In the genomic region with DNA sequence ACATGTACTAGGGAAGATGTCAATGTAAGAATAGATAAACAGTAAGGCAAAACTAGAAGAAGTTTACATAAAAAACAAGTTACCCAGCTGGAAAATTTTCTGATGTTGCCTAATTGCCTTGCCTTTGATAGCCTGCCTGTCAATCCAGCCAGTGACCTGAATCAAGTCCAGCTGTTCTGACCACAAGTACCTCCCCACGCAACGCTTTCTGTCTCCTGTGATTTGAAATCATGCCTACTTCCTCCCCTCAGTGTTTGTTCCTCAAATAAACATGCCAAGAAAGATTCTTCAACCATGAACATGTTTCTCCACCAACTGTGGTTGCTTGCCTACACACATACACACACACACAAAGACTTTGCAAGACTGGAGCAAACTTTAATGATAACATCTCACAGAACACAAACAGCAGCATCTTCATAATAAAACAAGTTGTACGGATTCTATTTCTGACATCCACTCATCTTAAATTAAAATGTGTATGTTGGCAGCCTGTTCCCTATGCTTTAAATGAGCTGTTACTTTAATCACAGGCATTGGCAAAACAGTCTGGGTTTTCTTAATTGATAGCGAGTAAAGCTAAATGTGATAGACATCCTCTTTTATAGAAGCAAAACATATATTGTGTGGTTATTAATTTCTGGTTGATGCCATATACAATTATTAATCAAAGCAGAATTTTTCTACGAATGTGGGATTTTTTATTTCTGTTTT, we compare ENCODE assay signal across 17 mouse cellular contexts.
DNase-seq lines count a peak whose midpoint lies in the region; ATAC-seq and TF ChIP-seq lines count a peak whose summit lies in the region.
"Had no signal": no experiment of that assay in that cellular context is flagged by ENCODE, and none has a peak within 500 bp of the region (broad histone marks: within the 10 kb centered on the region; RNA-seq: fewer than 3 reads in every experiment).

No protein-coding gene starts in this region.

- H3K27me3 ChIP-seq in forebrain, embryonic 14.5 days (replicated peaks; ENCODE audit: control insufficient read depth, insufficient read depth, low read length): no peaks in the 10 kb centered on the region
- H3K27me3 ChIP-seq in forebrain, embryonic 11.5 days (ENCODE audit: control insufficient read depth, insufficient read depth, low read length): no peaks in the 10 kb centered on the region
- H3K27me3 ChIP-seq in CH12.LX (replicated peaks): no peaks in the 10 kb centered on the region
- no peaks in the 10 kb centered on the region for H3K27me3 ChIP-seq in hindbrain, embryonic 11.5 days (ENCODE audit: control insufficient read depth, insufficient read depth, low read length)
- H3K27me3 ChIP-seq: heart, embryonic 13.5 days; liver, embryonic 15.5 days had no signal

- TF ChIP-seq EP300 in CH12.LX (IDR thresholded peaks at IDR 0.05; ENCODE audit: low read length): no peak

- no peak for TF ChIP-seq CTCF in CH12.LX (conservative IDR thresholded peaks at IDR 0.05 in 1 of 2, IDR thresholded peaks at IDR 0.05 in 1 of 2; ENCODE audit: low read depth in 2 of 2, low read length in 2 of 2)

- peak; percentile 25 for DNase-seq in forebrain, embryonic 14.5 days (ENCODE audit: low spot score)
- DNase-seq in forebrain, embryonic 11.5 days (ENCODE audit: low spot score): no peak
- DNase-seq in CH12.LX (ENCODE audit: extremely low read depth): peak; percentile 5
- peak; percentile 7 for DNase-seq in embryo, embryonic 9.5 days (ENCODE audit: extremely low spot score)
- peak; percentile 6 for DNase-seq in mesoderm, embryonic 11.5 days (ENCODE audit: low read depth, low spot score)
- no peak for DNase-seq in spleen, adult 18-20 months
- DNase-seq in hindbrain, embryonic 11.5 days (ENCODE audit: low spot score): no peak
- DNase-seq: adrenal gland, postnatal 36 days; B cell, adult 2 months; cerebellum, adult 9-11 months; heart, postnatal 36 days; kidney, adult 11 months; kidney, postnatal 4 days; thymus, postnatal 14 days had no signal

- no peak overlapping the region for H3K4me3 ChIP-seq in forebrain, embryonic 14.5 days (ENCODE audit: low read depth, low read length)
- no peak overlapping the region for H3K4me3 ChIP-seq in forebrain, embryonic 11.5 days (ENCODE audit: low read depth, low read length)
- no peak overlapping the region for H3K4me3 ChIP-seq in CH12.LX (replicated peaks in 1 of 3; ENCODE audit: low read depth in 2 of 3, low read length in 2 of 3, poor library complexity in 1 of 3)
- no peak overlapping the region for H3K4me3 ChIP-seq in hindbrain, embryonic 11.5 days (ENCODE audit: low read depth, low read length)
- H3K4me3 ChIP-seq: heart, embryonic 13.5 days; liver, embryonic 15.5 days had no signal

- H3K79me2 ChIP-seq in CH12.LX (replicated peaks; ENCODE audit: control insufficient read depth, extremely low read depth, insufficient read depth, poor library complexity, severe bottlenecking): no peaks in the 10 kb centered on the region

- TF ChIP-seq POLR2A in CH12.LX (IDR thresholded peaks at IDR 0.05; ENCODE audit: low read depth, low read length): no peak

- in situ Hi-C loops in CH12.LX (cut with MboI; ENCODE audit: low pct_ligation_motif_present, low pct_unique_long_range_greater_than_20kb, low sequenced_read_pairs): no loop called here

- no peak for ATAC-seq in forebrain, embryonic 14.5 days
- no peak for ATAC-seq in forebrain, embryonic 11.5 days (replicated peaks; ENCODE audit: low FRiP score)
- ATAC-seq in inflammation-experienced regulatory T-cells, adult 6 months: no peak
- ATAC-seq in hindbrain, embryonic 11.5 days (ENCODE audit: low FRiP score): no peak

- H3K4me1 ChIP-seq in forebrain, embryonic 14.5 days (ENCODE audit: control insufficient read depth, insufficient read depth, low read length): no peaks in the 10 kb centered on the region
- no peaks in the 10 kb centered on the region for H3K4me1 ChIP-seq in forebrain, embryonic 11.5 days (replicated peaks; ENCODE audit: control insufficient read depth, insufficient read depth, low read length)
- H3K4me1 ChIP-seq in CH12.LX (ENCODE audit: control insufficient read depth in 1 of 2, insufficient read depth in 2 of 2): peaks cover 0 to 7% of the 10 kb centered on the region in 2 experiments; a peak in 2 of 4 replicates
- no peaks in the 10 kb centered on the region for H3K4me1 ChIP-seq in hindbrain, embryonic 11.5 days (replicated peaks; ENCODE audit: control insufficient read depth, insufficient read depth, low read length)
- H3K4me1 ChIP-seq: liver, embryonic 15.5 days had no signal

- TF ChIP-seq RAD21 in CH12.LX (IDR thresholded peaks at IDR 0.05; ENCODE audit: low read depth, low read length): no peak

- no peak overlapping the region for H3K9ac ChIP-seq in forebrain, embryonic 14.5 days (ENCODE audit: low read length)
- no peak overlapping the region for H3K9ac ChIP-seq in forebrain, embryonic 11.5 days (ENCODE audit: low read length)
- H3K9ac ChIP-seq in CH12.LX (ENCODE audit: insufficient read depth, low read depth): no peak overlapping the region
- no peak overlapping the region for H3K9ac ChIP-seq in hindbrain, embryonic 11.5 days (ENCODE audit: low read depth, low read length)
- H3K9ac ChIP-seq: heart, embryonic 13.5 days; liver, embryonic 15.5 days had no signal

- 49% methylated on average over 5 of the region's 5 CpGs for WGBS in forebrain, embryonic 14.5 days
- WGBS in forebrain, embryonic 11.5 days: 67% methylated on average over 5 of the region's 5 CpGs
- 61% methylated on average over 5 of the region's 5 CpGs for WGBS in hindbrain, embryonic 11.5 days

- H3K36me3 ChIP-seq in forebrain, embryonic 14.5 days (ENCODE audit: control insufficient read depth, insufficient read depth, low read length): no peaks in the 10 kb centered on the region
- H3K36me3 ChIP-seq in forebrain, embryonic 11.5 days (ENCODE audit: control insufficient read depth, insufficient read depth, low read length): no peaks in the 10 kb centered on the region
- no peaks in the 10 kb centered on the region for H3K36me3 ChIP-seq in CH12.LX (replicated peaks in 1 of 2; ENCODE audit: control insufficient read depth in 1 of 2, insufficient read depth in 1 of 2, low read length in 1 of 2)
- H3K36me3 ChIP-seq in hindbrain, embryonic 11.5 days (ENCODE audit: control insufficient read depth, insufficient read depth, low read length): no peaks in the 10 kb centered on the region
- H3K36me3 ChIP-seq: heart, embryonic 13.5 days; liver, embryonic 15.5 days had no signal

- dilution Hi-C loops in CH12.LX (cut with MboI; ENCODE audit: extremely low pct_ligation_motif_present, extremely low pct_unique_long_range_greater_than_20kb, low sequenced_read_pairs): no loop called here

- H3K27ac ChIP-seq in forebrain, embryonic 14.5 days (ENCODE audit: low read depth, low read length): no peak overlapping the region
- no peak overlapping the region for H3K27ac ChIP-seq in forebrain, embryonic 11.5 days (ENCODE audit: low read depth, low read length)
- no peak overlapping the region for H3K27ac ChIP-seq in CH12.LX (ENCODE audit: insufficient read depth, low read depth)
- no peak overlapping the region for H3K27ac ChIP-seq in hindbrain, embryonic 11.5 days (ENCODE audit: low read depth, low read length)
- H3K27ac ChIP-seq: heart, embryonic 13.5 days; liver, embryonic 15.5 days had no signal

- H3K4me2 ChIP-seq in forebrain, embryonic 14.5 days (ENCODE audit: low read length): no peak overlapping the region
- H3K4me2 ChIP-seq in forebrain, embryonic 11.5 days (ENCODE audit: low read depth, low read length, severe bottlenecking): no peak overlapping the region
- H3K4me2 ChIP-seq in CH12.LX (ENCODE audit: insufficient read depth, low read depth, poor library complexity, severe bottlenecking): no peak overlapping the region
- no peak overlapping the region for H3K4me2 ChIP-seq in hindbrain, embryonic 11.5 days (replicated peaks; ENCODE audit: low read depth, low read length)
- H3K4me2 ChIP-seq: heart, embryonic 13.5 days; liver, embryonic 15.5 days had no signal

- no peaks in the 10 kb centered on the region for H3K9me3 ChIP-seq in forebrain, embryonic 14.5 days (replicated peaks; ENCODE audit: control insufficient read depth, low read length)
- no peaks in the 10 kb centered on the region for H3K9me3 ChIP-seq in forebrain, embryonic 11.5 days (ENCODE audit: control insufficient read depth, low read length)
- H3K9me3 ChIP-seq in CH12.LX (replicated peaks; ENCODE audit: low read length): no peaks in the 10 kb centered on the region
- no peaks in the 10 kb centered on the region for H3K9me3 ChIP-seq in hindbrain, embryonic 11.5 days (ENCODE audit: control insufficient read depth, low read length)
- H3K9me3 ChIP-seq: heart, embryonic 13.5 days; liver, embryonic 15.5 days had no signal

TF ChIP-seq in CH12.LX, 34 proteins besides CTCF, POLR2A, EP300 and RAD21:
- TF ChIP-seq SIN3A (IDR thresholded peaks at IDR 0.05; ENCODE audit: low read length): no peak
- TF ChIP-seq CHD1 (IDR thresholded peaks at IDR 0.05; ENCODE audit: low read depth, low read length): no peak
- TF ChIP-seq GABPA (IDR thresholded peaks at IDR 0.05; ENCODE audit: insufficient replicate concordance, low read depth, low read length): no peak
- no peak for TF ChIP-seq HCFC1 (IDR thresholded peaks at IDR 0.05; ENCODE audit: low read depth, low read length)
- TF ChIP-seq MAFK (IDR thresholded peaks at IDR 0.05; ENCODE audit: insufficient replicate concordance, low read length): no peak
- no peak for TF ChIP-seq SMC3 (IDR thresholded peaks at IDR 0.05; ENCODE audit: low read depth, low read length)
- TF ChIP-seq TCF12 (IDR thresholded peaks at IDR 0.05; ENCODE audit: low read depth, low read length): no peak
- no peak for TF ChIP-seq ZNF384 (IDR thresholded peaks at IDR 0.05; ENCODE audit: low read depth, low read length)
- TF ChIP-seq MYC (IDR thresholded peaks at IDR 0.05; ENCODE audit: low read depth, low read length): no peak
- TF ChIP-seq ETS1 (conservative IDR thresholded peaks at IDR 0.05; ENCODE audit: low read depth, low read length): no peak
- no peak for TF ChIP-seq MAX (IDR thresholded peaks at IDR 0.05; ENCODE audit: low read length)
- no peak for TF ChIP-seq RCOR1 (conservative IDR thresholded peaks at IDR 0.05; ENCODE audit: low read depth, low read length)
- no peak for TF ChIP-seq BHLHE40 (IDR thresholded peaks at IDR 0.05; ENCODE audit: low read depth, low read length)
- no peak for TF ChIP-seq MXI1 (IDR thresholded peaks at IDR 0.05; ENCODE audit: low read depth, low read length)
- no peak for TF ChIP-seq ZC3H11A (IDR thresholded peaks at IDR 0.05; ENCODE audit: low read depth, low read length)
- TF ChIP-seq MAZ (IDR thresholded peaks at IDR 0.05; ENCODE audit: low read depth, low read length): no peak
- TF ChIP-seq UBTF (IDR thresholded peaks at IDR 0.05; ENCODE audit: low read depth, low read length): no peak
- no peak for TF ChIP-seq ELF1 (IDR thresholded peaks at IDR 0.05; ENCODE audit: low read depth, low read length)

Comparison
In these comparisons a context has a peak if more than half of its experiments do, and no peak if none do; other contexts are left out.
1. DNase-seq: peak in forebrain, embryonic 14.5 days (single experiment), CH12.LX (single experiment), embryo, embryonic 9.5 days (single experiment) and mesoderm, embryonic 11.5 days (single experiment); none in forebrain, embryonic 11.5 days (single experiment), spleen, adult 18-20 months (0 of 2) and hindbrain, embryonic 11.5 days (single experiment).